In the genomic region with DNA sequence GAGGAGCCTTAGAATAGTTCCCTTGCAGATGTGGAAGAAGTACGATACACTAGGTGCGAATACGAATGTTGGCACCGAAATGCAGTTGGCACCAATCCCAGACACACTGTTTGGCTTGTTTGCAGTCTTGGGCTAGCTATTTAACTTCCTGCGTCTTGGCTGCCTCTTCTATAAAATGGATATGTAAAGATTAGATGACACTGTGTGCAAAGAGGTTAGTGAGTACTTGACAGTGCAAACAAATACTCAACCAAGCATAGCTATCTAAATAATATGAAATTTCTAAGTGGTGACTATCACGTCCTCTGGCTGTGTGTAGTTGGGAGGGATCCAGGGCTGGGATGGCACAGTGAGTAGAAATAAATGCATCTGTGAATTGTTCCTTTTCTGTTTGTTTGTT, we compare ENCODE assay signal across 11 mouse cellular contexts.
DNase-seq lines count a peak whose midpoint lies in the region; ATAC-seq and TF ChIP-seq lines count a peak whose summit lies in the region.
"Had no signal": no experiment of that assay in that cellular context is flagged by ENCODE, and none has a peak within 500 bp of the region (broad histone marks: within the 10 kb centered on the region; RNA-seq: fewer than 3 reads in every experiment).

No protein-coding gene starts in this region.

- no peak overlapping the region for H3K9ac ChIP-seq in hindbrain, postnatal 0 days (replicated peaks; ENCODE audit: low read length)
- H3K9ac ChIP-seq in neural tube, embryonic 15.5 days (replicated peaks): no peak overlapping the region

- no peak overlapping the region for H3K4me2 ChIP-seq in hindbrain, postnatal 0 days (ENCODE audit: low read depth, low read length)
- no peak overlapping the region for H3K4me2 ChIP-seq in neural tube, embryonic 15.5 days

- H3K4me1 ChIP-seq in hindbrain, postnatal 0 days (ENCODE audit: insufficient read depth, low read length): no peaks in the 10 kb centered on the region
- no peaks in the 10 kb centered on the region for H3K4me1 ChIP-seq in hindbrain, embryonic 10.5 days (replicated peaks)
- H3K4me1 ChIP-seq in neural tube, embryonic 15.5 days: no peaks in the 10 kb centered on the region

- TF ChIP-seq CTCF in hindbrain, postnatal 0 days (IDR thresholded peaks at IDR 0.05; ENCODE audit: low read depth): no peak
- TF ChIP-seq CTCF in Patski (IDR thresholded peaks at IDR 0.05): no peak

- POLR2A ChIA-PET in Patski (lab: Charles Lee): no interaction called here

- no peaks in the 10 kb centered on the region for H3K36me3 ChIP-seq in hindbrain, postnatal 0 days (ENCODE audit: insufficient read depth, low read length)
- no peaks in the 10 kb centered on the region for H3K36me3 ChIP-seq in hindbrain, embryonic 10.5 days
- H3K36me3 ChIP-seq in neural tube, embryonic 15.5 days: no peaks in the 10 kb centered on the region
- H3K36me3 ChIP-seq: G1E had no signal

- H3K9me3 ChIP-seq in hindbrain, postnatal 0 days (ENCODE audit: low read length): no peaks in the 10 kb centered on the region
- no peaks in the 10 kb centered on the region for H3K9me3 ChIP-seq in hindbrain, embryonic 10.5 days
- no peaks in the 10 kb centered on the region for H3K9me3 ChIP-seq in neural tube, embryonic 15.5 days (replicated peaks)
- H3K9me3 ChIP-seq: G1E had no signal

- no peak overlapping the region for H3K4me3 ChIP-seq in hindbrain, postnatal 0 days (ENCODE audit: low read length)
- no peak overlapping the region for H3K4me3 ChIP-seq in hindbrain, embryonic 10.5 days
- no peak overlapping the region for H3K4me3 ChIP-seq in neural tube, embryonic 15.5 days (replicated peaks)

- in situ Hi-C loops in Patski (cut with MboI; ENCODE audit: low pct_unique_long_range_greater_than_20kb): no loop called here

- ATAC-seq in hindbrain, postnatal 0 days: no peak
- peak; percentile 95 for ATAC-seq in Patski
- ATAC-seq in neural tube, embryonic 15.5 days (ENCODE audit: low FRiP score): no peak

- peak; percentile 47 for DNase-seq in hindbrain, postnatal 0 days (ENCODE audit: low spot score)
- DNase-seq in hindbrain, embryonic 10.5 days (ENCODE audit: low spot score): no peak
- peak; percentile 51 for DNase-seq in Patski (ENCODE audit: low read depth, low spot score)
- DNase-seq in kidney, postnatal 10 days: peak; percentile 44
- DNase-seq in ovary, postnatal 14 days (ENCODE audit: low spot score): peak; percentile 32
- no peak for DNase-seq in gastrocnemius, adult 18-20 months (ENCODE audit: low spot score)
- no peak for DNase-seq in layer of hippocampus, adult 8-10 months (ENCODE audit: low spot score in 2 of 2)
- DNase-seq: gastrocnemius, postnatal 10 days; thymus, adult 18-20 months had no signal

- no peak overlapping the region for H3K27ac ChIP-seq in hindbrain, postnatal 0 days
- no peak overlapping the region for H3K27ac ChIP-seq in hindbrain, embryonic 10.5 days
- no peak overlapping the region for H3K27ac ChIP-seq in neural tube, embryonic 15.5 days (replicated peaks)

- WGBS in hindbrain, postnatal 0 days: 49% methylated on average over 6 of the region's 6 CpGs
- WGBS in hindbrain, embryonic 10.5 days: 92% methylated on average over 6 of the region's 6 CpGs
- 61% methylated on average over 6 of the region's 6 CpGs for WGBS in neural tube, embryonic 15.5 days

- CTCF ChIA-PET in Patski (lab: Charles Lee): interaction anchor here (1.1 kb wide), 1 partner anchor 10 kb away, joined by 3 read pairs; no protein-coding TSS in a partner anchor

- H3K27me3 ChIP-seq in hindbrain, postnatal 0 days (ENCODE audit: insufficient read depth, low read length): no peaks in the 10 kb centered on the region
- no peaks in the 10 kb centered on the region for H3K27me3 ChIP-seq in hindbrain, embryonic 10.5 days (ENCODE audit: insufficient read depth, poor library complexity, severe bottlenecking)
- no peaks in the 10 kb centered on the region for H3K27me3 ChIP-seq in Patski
- H3K27me3 ChIP-seq in neural tube, embryonic 15.5 days (replicated peaks): no peaks in the 10 kb centered on the region

Comparison
In these comparisons a context has a peak if more than half of its experiments do, and no peak if none do; other contexts are left out.
1. DNase-seq: peak in hindbrain, postnatal 0 days (single experiment), Patski (single experiment), kidney, postnatal 10 days (single experiment) and ovary, postnatal 14 days (single experiment); none in hindbrain, embryonic 10.5 days (single experiment), gastrocnemius, adult 18-20 months (single experiment) and layer of hippocampus, adult 8-10 months (0 of 2).